Mouse (Mus musculus) c-Kit-negative CD71-positive TER-119-positive erythroid progenitor cells, embryonic 14.5 days (primary cell): Measurements from ENCODE around the gene Lce3f.

Experiments
- DNase-seq: peaks from one replicate; pipeline ENCODE4 v3.0.0-alpha.2; 2013; ENCODE audit warnings: low read depth, low spot score

Gene Lce3f

GRCm38 (mm10) chr3:92991926-92992325, at the start of gene Lce3f:
Gene Lce3f (plus strand): TSS chr3:92992226.
- no peak for DNase-seq

- no peak for DNase-seq
Measured at GRCm38 (mm10) chr3:92944186-92944585, 47.8 kb upstream of the Lce3f start, which contains the start of gene Lce3c. Gene Lce3c (plus strand): TSS chr3:92944486.

DNA sequence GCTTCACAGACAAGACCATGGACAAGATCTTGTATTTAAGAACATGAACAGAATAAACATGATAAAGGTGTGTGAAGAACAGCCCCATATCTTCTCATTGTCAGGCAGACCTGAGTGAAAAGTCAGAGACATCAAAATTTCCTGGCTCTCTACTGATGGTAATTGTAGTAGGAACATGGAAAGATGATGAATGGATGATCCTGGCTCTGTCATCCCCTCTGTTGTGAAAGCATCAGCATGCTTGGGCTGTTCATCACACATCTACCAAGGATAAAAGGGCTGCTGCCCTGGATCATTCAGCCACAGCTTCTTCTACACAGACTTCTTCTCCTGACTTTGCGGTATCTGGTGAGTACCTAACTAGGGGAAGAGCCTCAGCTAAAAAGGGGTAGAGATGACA, 34.9 kb upstream of the Lce3f start, which contains the start of gene Lce3d:
Gene Lce3d, plus strand, starts transcription at position 301 of the 400 bp plus-strand sequence.
- no peak for DNase-seq

DNA sequence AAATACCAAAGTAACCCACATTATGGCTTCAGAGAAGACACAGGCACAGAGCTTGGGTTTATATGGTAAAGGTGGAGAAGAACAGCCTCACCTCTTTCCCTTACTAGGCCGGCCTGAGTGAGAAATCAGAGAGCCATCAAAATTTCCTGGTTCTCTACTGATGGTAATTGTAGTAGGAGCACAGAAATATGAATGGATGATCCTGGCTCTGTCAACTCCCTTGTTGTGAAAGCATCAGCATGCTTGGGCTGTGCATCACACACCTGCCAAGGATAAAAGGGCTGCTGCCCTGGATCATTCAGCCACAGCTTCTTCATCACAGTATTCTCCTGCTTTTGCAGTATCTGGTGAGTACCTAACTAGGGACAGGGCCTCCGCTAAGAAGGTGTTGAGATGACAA, 25.3 kb upstream of the Lce3f start, which contains the start of gene Lce3e:
Gene Lce3e, plus strand, starts transcription at position 301 of the 400 bp plus-strand sequence.
- no peak for DNase-seq

- no peak for DNase-seq
Measured at GRCm38 (mm10) chr3:92978484-92978883, 13.5 kb upstream of the Lce3f start.

GRCm38 (mm10) chr3:92998691-92999090, 6.7 kb downstream of the Lce3f start:
- DNase-seq: no peak

DNA sequence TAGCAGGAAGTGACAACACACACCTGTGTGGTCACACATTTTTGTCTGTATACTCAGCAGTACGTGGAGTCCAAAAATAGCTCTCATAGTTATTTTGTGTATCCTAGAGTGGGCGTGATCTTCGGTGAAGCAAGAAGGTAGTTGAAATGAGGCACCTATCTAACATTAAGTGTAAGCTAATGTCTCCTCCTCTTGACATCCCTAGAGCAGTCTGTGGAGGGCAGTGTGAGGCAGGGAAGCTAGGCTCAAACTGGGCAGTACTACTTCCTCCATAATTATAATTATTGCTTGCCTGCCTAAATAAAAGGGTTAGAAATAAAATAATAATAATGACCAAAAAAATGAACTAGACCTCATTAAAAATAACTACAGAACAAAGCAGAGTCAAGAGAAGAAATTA, 8.6 kb downstream of the Lce3f start:
- no peak for DNase-seq

DNA sequence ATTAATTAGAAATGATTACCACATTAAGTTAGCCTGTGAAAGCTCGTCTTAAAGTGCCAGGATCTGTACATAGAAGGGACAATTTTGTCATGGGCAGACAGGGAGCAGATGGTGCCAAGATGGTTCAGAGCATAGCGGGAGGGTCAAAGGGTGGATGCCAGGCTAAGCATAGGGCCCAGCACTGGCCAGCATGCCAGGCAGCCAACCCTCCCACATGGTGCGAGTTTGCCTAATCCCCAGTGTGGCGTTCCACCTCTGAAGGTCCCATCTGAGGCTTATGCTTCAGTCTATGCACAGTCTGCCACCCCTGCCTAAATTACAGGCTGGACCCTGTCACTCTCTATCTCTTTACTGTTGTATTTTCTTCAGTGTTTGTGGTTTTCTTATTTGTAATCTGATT, 10.8 kb downstream of the Lce3f start:
- no peak for DNase-seq

DNA sequence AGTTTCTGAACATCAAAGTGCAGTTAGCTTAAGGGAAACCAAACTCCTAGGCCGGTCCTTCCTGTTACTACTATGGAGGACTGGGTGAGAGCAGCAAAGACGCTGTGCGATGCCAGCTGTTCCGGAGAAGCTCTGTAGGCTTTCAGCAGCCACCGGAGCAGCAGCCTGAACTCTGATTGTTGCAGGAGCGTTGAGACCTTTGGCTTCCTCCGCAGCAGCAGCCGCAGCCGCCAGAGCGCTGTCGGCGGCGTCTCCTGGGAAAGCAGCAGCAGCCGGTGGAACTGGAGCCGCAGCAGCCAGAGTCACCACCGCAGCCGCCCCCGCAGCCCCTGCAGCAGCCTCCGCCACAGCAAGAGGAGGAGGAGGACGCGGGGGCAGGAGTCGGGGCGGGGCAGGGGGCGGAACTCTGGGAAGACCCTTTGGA, 22.4 kb downstream of the Lce3f start:
- no peak for DNase-seq

DNA sequence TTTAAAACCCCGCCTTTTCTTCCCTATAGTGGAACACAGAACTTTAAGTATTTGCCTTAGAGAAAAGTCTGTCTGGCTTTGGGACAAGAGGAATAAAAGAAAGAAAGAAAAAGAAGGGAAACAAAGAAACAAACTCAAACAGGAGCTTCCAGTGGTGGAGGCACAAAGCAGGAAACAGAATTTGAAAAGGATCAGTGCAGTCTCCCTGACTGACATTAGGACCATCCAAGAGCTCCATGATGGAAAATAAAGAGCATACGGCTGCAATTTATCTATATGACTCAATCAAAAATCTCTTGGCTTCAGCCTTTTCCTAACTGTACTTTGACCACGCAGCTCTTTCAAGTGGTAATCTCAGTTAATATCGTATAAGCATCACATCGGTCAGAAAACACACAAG, 22.8 kb downstream of the Lce3f start:
- DNase-seq: no peak

GRCm38 (mm10) chr3:93015460-93016104, 23.6 kb downstream of the Lce3f start, which contains the start of gene Crct1:
Gene Crct1 (minus strand): TSS chr3:93015687.
- no peak for DNase-seq

- DNase-seq: no peak
Measured at GRCm38 (mm10) chr3:93018960-93019359, 26.9 kb downstream of the Lce3f start, which contains the start of gene Lce1m. Gene Lce1m (minus strand): TSS chr3:93019060.

- no peak for DNase-seq
Measured at GRCm38 (mm10) chr3:93021171-93021570, 29.1 kb downstream of the Lce3f start.

- DNase-seq: no peak
Measured at GRCm38 (mm10) chr3:93023411-93024184, 31.6 kb downstream of the Lce3f start.

DNA sequence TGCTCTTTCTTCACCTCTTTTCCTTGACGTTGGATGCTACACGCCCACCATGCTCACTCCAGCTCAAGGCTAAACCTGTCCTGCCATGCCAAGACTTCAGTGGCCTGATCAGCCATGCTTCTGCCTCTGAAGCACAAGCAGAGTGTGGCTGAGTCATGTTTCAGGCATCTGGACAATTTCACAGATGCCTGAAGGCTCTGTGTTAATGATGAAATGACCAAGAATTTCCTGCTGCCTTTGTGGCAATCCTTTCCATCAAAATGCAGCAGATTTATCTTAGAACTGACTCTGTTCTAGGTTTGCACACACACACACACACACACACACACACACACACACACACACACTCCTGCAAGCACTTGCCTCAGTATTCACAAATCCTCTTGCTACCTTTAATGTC, 33.5 kb downstream of the Lce3f start:
- no peak for DNase-seq

DNA sequence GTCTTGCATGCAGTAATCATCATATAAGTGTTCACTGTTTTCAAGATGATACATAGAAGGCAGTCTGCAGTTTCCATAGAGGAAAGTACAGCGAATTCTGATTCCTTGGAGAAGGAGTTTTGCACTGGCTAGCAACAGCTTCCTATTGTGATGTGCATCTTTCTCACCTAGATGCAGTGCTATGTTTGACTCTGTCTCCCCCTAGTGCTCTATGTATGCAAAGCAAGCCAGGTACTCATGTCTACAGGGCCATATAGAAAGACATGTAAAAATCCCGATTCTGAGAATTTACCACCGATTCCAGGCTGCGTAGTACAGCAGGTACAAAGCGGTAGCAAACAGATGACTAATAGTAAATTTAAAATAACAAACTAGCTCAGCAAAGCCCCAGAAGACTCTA, 39.4 kb downstream of the Lce3f start:
- DNase-seq: no peak
